Comparison of ENCODE assay signal across 20 mouse cellular contexts in the genomic region with DNA sequence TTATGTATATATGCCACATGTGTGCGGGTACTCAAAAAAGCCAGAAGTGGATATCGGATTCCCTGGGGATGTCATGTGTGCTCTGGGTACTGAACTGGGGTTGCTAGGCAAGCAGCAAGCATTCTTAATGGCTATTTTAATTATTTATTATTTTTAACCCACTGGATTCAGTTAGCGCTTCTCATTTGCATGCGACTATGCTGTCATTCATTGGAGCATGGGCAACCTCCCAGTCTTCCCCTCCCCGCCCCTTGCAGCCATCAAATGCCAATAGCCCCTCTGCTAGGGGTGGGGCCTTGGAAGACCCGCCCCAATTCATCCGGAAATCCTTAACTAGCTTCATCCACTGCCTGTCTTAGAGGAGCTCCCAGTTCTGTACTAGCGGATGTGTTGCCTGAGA. TPM values are rescaled to one million over a fixed set of nuclear protein-coding genes. Genes with fewer than 3 reads are reported as not detected.
A peak's percentile ranks its signal among the peaks of the same experiment; 100 is the strongest.
DNase-seq lines count a peak whose midpoint lies in the region; ATAC-seq lines count a peak whose summit lies in the region.
"Had no signal": no experiment of that assay in that cellular context is flagged by ENCODE, and none has a peak within 500 bp of the region (broad histone marks: within the 10 kb centered on the region; RNA-seq: fewer than 3 reads in every experiment).

No protein-coding gene starts in this region.

- intact Hi-C loops in left cerebral cortex, postnatal 10 days (cut with DNase I) = no loop called here

- no peak overlapping the region for H3K9ac ChIP-seq in neural tube, embryonic 11.5 days (ENCODE audit: low read length)
- H3K9ac ChIP-seq in hindbrain, embryonic 15.5 days = no peak overlapping the region
- H3K9ac ChIP-seq in midbrain, embryonic 15.5 days = no peak overlapping the region
- H3K9ac ChIP-seq: forebrain, embryonic 15.5 days had no signal

- H3K27me3 ChIP-seq in neural tube, embryonic 11.5 days (ENCODE audit: control insufficient read depth, insufficient read depth, low read length) = no peaks in the 10 kb centered on the region
- no peaks in the 10 kb centered on the region for H3K27me3 ChIP-seq in hindbrain, embryonic 15.5 days
- H3K27me3 ChIP-seq in midbrain, embryonic 15.5 days (replicated peaks) = no peaks in the 10 kb centered on the region
- H3K27me3 ChIP-seq: forebrain, embryonic 15.5 days had no signal

- no peaks in the 10 kb centered on the region for H3K36me3 ChIP-seq in neural tube, embryonic 11.5 days (ENCODE audit: control insufficient read depth, insufficient read depth, low read length)
- H3K36me3 ChIP-seq in hindbrain, embryonic 15.5 days = no peaks in the 10 kb centered on the region
- H3K36me3 ChIP-seq in midbrain, embryonic 15.5 days (replicated peaks) = no peaks in the 10 kb centered on the region
- H3K36me3 ChIP-seq: embryonic facial prominence, embryonic 10.5 days; forebrain, embryonic 15.5 days; G1E had no signal

- no peak overlapping the region for H3K4me2 ChIP-seq in neural tube, embryonic 11.5 days (ENCODE audit: low read depth)
- H3K4me2 ChIP-seq in hindbrain, embryonic 15.5 days = no peak overlapping the region
- H3K4me2 ChIP-seq in midbrain, embryonic 15.5 days = no peak overlapping the region
- H3K4me2 ChIP-seq: forebrain, embryonic 15.5 days had no signal

- no peak for ATAC-seq in neural tube, embryonic 11.5 days (ENCODE audit: insufficient read depth, low FRiP score, low TSS enrichment)
- 0 out of 2 replicates have a peak, but pooled peaks have one; percentile 30 for ATAC-seq in hindbrain, embryonic 15.5 days (ENCODE audit: low FRiP score, low read depth)
- peak; percentile 80 for ATAC-seq in midbrain, embryonic 15.5 days (replicated peaks)
- ATAC-seq: forebrain, embryonic 15.5 days had no signal

- H3K4me3 ChIP-seq in neural tube, embryonic 11.5 days (ENCODE audit: low read depth, low read length) = no peak overlapping the region
- no peak overlapping the region for H3K4me3 ChIP-seq in hindbrain, embryonic 15.5 days
- no peak overlapping the region for H3K4me3 ChIP-seq in midbrain, embryonic 15.5 days
- H3K4me3 ChIP-seq: embryonic facial prominence, embryonic 10.5 days; forebrain, embryonic 15.5 days; gastrocnemius, adult 2 months; heart, adult 2 months had no signal

- no peak overlapping the region for H3K27ac ChIP-seq in neural tube, embryonic 11.5 days (ENCODE audit: low read depth, low read length)
- no peak overlapping the region for H3K27ac ChIP-seq in hindbrain, embryonic 15.5 days (replicated peaks)
- H3K27ac ChIP-seq in midbrain, embryonic 15.5 days = no peak overlapping the region
- H3K27ac ChIP-seq: forebrain, embryonic 15.5 days; gastrocnemius, adult 2 months; heart, adult 2 months had no signal

- WGBS in neural tube, embryonic 11.5 days = 84% methylated on average over 8 of the region's 8 CpGs
- WGBS in hindbrain, embryonic 15.5 days = 69% methylated on average over 8 of the region's 8 CpGs
- WGBS in midbrain, embryonic 15.5 days = 72% methylated on average over 8 of the region's 8 CpGs

- H3K4me1 ChIP-seq in neural tube, embryonic 11.5 days (ENCODE audit: control insufficient read depth, insufficient read depth, low read length) = no peaks in the 10 kb centered on the region
- H3K4me1 ChIP-seq in hindbrain, embryonic 15.5 days (replicated peaks) = no peaks in the 10 kb centered on the region
- 0 out of 2 replicates have a peak, but pooled peaks cover 2% of the 10 kb centered on the region for H3K4me1 ChIP-seq in midbrain, embryonic 15.5 days
- H3K4me1 ChIP-seq: forebrain, embryonic 15.5 days had no signal

- peak; percentile 26 for DNase-seq in neural tube, embryonic 11.5 days (ENCODE audit: low spot score)
- no peak for DNase-seq in neural tube, embryonic 10.5 days (ENCODE audit: extremely low spot score, low spot score)
- no peak for DNase-seq in spleen, postnatal 4 days (ENCODE audit: low spot score in 2 of 2)
- DNase-seq in layer of hippocampus, adult 18-20 months (ENCODE audit: low spot score in 2 of 2) = no peak
- DNase-seq in left cerebral cortex, postnatal 10 days (ENCODE audit: extremely low spot score in 1 of 2, low spot score in 2 of 2) = no peak
- DNase-seq: cerebellum, postnatal 25 days; gastrocnemius, adult 2 months; kidney, adult 2 months; kidney, postnatal 36 days; right cerebral cortex, adult 18-20 months; thymus, adult 18-20 months had no signal

- no peaks in the 10 kb centered on the region for H3K9me3 ChIP-seq in neural tube, embryonic 11.5 days (ENCODE audit: control insufficient read depth, low read length)
- no peaks in the 10 kb centered on the region for H3K9me3 ChIP-seq in hindbrain, embryonic 15.5 days
- no peaks in the 10 kb centered on the region for H3K9me3 ChIP-seq in midbrain, embryonic 15.5 days
- H3K9me3 ChIP-seq: embryonic facial prominence, embryonic 10.5 days; forebrain, embryonic 15.5 days had no signal

RNA-seq across cellular contexts. Expression of gene Itgb2l, which starts 2.5 kb away (rescaled TPM):
- not detected in 2 replicates for polyA plus RNA-seq in neural tube, embryonic 11.5 days (2014; fragmentation: Nextera tagmentation; extraction: Ambion mirVana)
- polyA plus RNA-seq in hindbrain, embryonic 15.5 days (2015; fragmentation: Nextera tagmentation; extraction: Ambion mirVana) = 0.09 and 0.25 TPM in 2 replicates
- polyA plus RNA-seq in midbrain, embryonic 15.5 days (2015; fragmentation: Nextera tagmentation; extraction: Ambion mirVana) = 0.10 TPM in 1 of 2 replicates, not detected in the other
- total RNA-seq in layer of hippocampus, adult 18-20 months (2021) = not detected
- not detected for total RNA-seq in left cerebral cortex, postnatal 10 days (2021)
- total RNA-seq: adrenal gland, adult 18-20 months; gastrocnemius, adult 2 months; heart, adult 2 months; left cerebral cortex, postnatal 14 days had no signal
- polyA plus RNA-seq: embryonic facial prominence, embryonic 10.5 days; forebrain, embryonic 15.5 days; G1E; heart, adult 2 months; heart, postnatal 0 days; kidney, adult 2 months had no signal

RNA-seq across cellular contexts. Expression of gene Pcp4, which starts 26.5 kb away (rescaled TPM):
- 24.7 and 26.4 TPM in 2 replicates for polyA plus RNA-seq in neural tube, embryonic 11.5 days (2014; fragmentation: Nextera tagmentation; extraction: Ambion mirVana)
- 431 and 457 TPM in 2 replicates for polyA plus RNA-seq in hindbrain, embryonic 15.5 days (2015; fragmentation: Nextera tagmentation; extraction: Ambion mirVana)
- polyA plus RNA-seq in midbrain, embryonic 15.5 days (2015; fragmentation: Nextera tagmentation; extraction: Ambion mirVana) = 386 and 419 TPM in 2 replicates
- 100 to 1,000 TPM; 226 to 264 TPM for total RNA-seq in layer of hippocampus, adult 18-20 months (2021)
- 100 to 1,000 TPM; 421 to 559 TPM for total RNA-seq in left cerebral cortex, postnatal 10 days (2021)
- total RNA-seq: G1E; gastrocnemius, adult 2 months had no signal
- polyA plus RNA-seq: G1E; heart, postnatal 0 days had no signal

Comparison
In these comparisons a context has a peak if more than half of its experiments do, and no peak if none do; other contexts are left out.
1. RNA of gene Pcp4, which starts 26.5 kb away (polyA plus RNA-seq): 431 to 457 TPM in hindbrain, embryonic 15.5 days and 386 to 419 TPM in midbrain, embryonic 15.5 days; 24.7 to 26.4 TPM in neural tube, embryonic 11.5 days; every median in the first group is over 10 times any median in the second.